Mouse (Mus musculus): ENCODE data around the gene Treml4.

Gene Treml4

GRCm38 (mm10) chr17:48263741-48264362 is at the start of gene Treml4:
TSS of gene Treml4 (plus strand) at chr17:48264295.
- no peak for DNase-seq (ENCODE audit: low read depth, low spot score)

- no peak for DNase-seq (ENCODE audit: low read depth, low spot score)
Observed at GRCm38 (mm10) chr17:48215429-48215828, 48.7 kb upstream of the Treml4 start.

GRCm38 (mm10) chr17:48230680-48231079 is 33.4 kb upstream of the Treml4 start:
- no peak for DNase-seq (ENCODE audit: low read depth, low spot score)

GRCm38 (mm10) chr17:48232518-48232917 is 31.6 kb upstream of the Treml4 start, which contains the start of gene Trem1:
TSS of gene Trem1 (plus strand) at chr17:48232768.
- DNase-seq (ENCODE audit: low read depth, low spot score): no peak

- no peak for DNase-seq (ENCODE audit: low read depth, low spot score)
Observed at GRCm38 (mm10) chr17:48233789-48234188, 30.3 kb upstream of the Treml4 start.

- DNase-seq (ENCODE audit: low read depth, low spot score): no peak
Observed at GRCm38 (mm10) chr17:48234550-48234949, 29.5 kb upstream of the Treml4 start.

- peak; percentile 18 for DNase-seq (ENCODE audit: low read depth, low spot score)
Observed at GRCm38 (mm10) chr17:48235773-48236370, 28.2 kb upstream of the Treml4 start.

GRCm38 (mm10) chr17:48237621-48238020 is 26.5 kb upstream of the Treml4 start:
- no peak for DNase-seq (ENCODE audit: low read depth, low spot score)

GRCm38 (mm10) chr17:48247221-48247928 is 16.7 kb upstream of the Treml4 start, which contains the start of gene Trem3:
TSS of gene Trem3 (plus strand) at chr17:48247777.
- no peak for DNase-seq (ENCODE audit: low read depth, low spot score)

- no peak for DNase-seq (ENCODE audit: low read depth, low spot score)
Observed at GRCm38 (mm10) chr17:48249039-48249438, 15.1 kb upstream of the Treml4 start.

GRCm38 (mm10) chr17:48249501-48249900 is 14.6 kb upstream of the Treml4 start:
- no peak for DNase-seq (ENCODE audit: low read depth, low spot score)

GRCm38 (mm10) chr17:48250631-48251030 is 13.5 kb upstream of the Treml4 start:
- no peak for DNase-seq (ENCODE audit: low read depth, low spot score)

GRCm38 (mm10) chr17:48256575-48256974 is 7.5 kb upstream of the Treml4 start:
- DNase-seq (ENCODE audit: low read depth, low spot score): no peak

GRCm38 (mm10) chr17:48261868-48262267 is 2.2 kb upstream of the Treml4 start:
- DNase-seq (ENCODE audit: low read depth, low spot score): no peak

- DNase-seq (ENCODE audit: low read depth, low spot score): no peak
Observed at GRCm38 (mm10) chr17:48264662-48265061, 567 bp downstream of the Treml4 start.

GRCm38 (mm10) chr17:48266138-48266537 is 2.0 kb downstream of the Treml4 start:
- no peak for DNase-seq (ENCODE audit: low read depth, low spot score)

- DNase-seq (ENCODE audit: low read depth, low spot score): no peak
Observed at GRCm38 (mm10) chr17:48266610-48267304, 2.7 kb downstream of the Treml4 start.

GRCm38 (mm10) chr17:48267591-48267990 is 3.5 kb downstream of the Treml4 start:
- no peak for DNase-seq (ENCODE audit: low read depth, low spot score)

GRCm38 (mm10) chr17:48268276-48268675 is 4.2 kb downstream of the Treml4 start:
- no peak for DNase-seq (ENCODE audit: low read depth, low spot score)

GRCm38 (mm10) chr17:48269833-48270232 is 5.7 kb downstream of the Treml4 start:
- DNase-seq (ENCODE audit: low read depth, low spot score): no peak

GRCm38 (mm10) chr17:48272158-48272557 is 8.1 kb downstream of the Treml4 start:
- DNase-seq (ENCODE audit: low read depth, low spot score): peak; percentile 32

GRCm38 (mm10) chr17:48272598-48272997 is 8.5 kb downstream of the Treml4 start:
- DNase-seq (ENCODE audit: low read depth, low spot score): no peak
